Mouse (Mus musculus) limb, embryonic 10.5 days (tissue): Measurements from ENCODE around the gene Nek8. TPM values are rescaled to one million over a fixed set of nuclear protein-coding genes. Genes with fewer than 3 reads are reported as not detected.

Source experiments
- DNase-seq: peaks from one replicate; pipeline ENCODE4 v3.0.0-alpha.2; 2017; ENCODE audit warnings: low spot score
- H3K27ac ChIP-seq: fragments of 300-500 bp; sonication (generic); 2 replicates; pipeline ENCODE4 v1.5.1; 2016; ENCODE audit warnings: mild to moderate bottlenecking
- H3K27me3 ChIP-seq: fragments of 300-500 bp; sonication (generic); 2 replicates; pipeline ENCODE4 v1.6.1; 2016; ENCODE audit warnings: low read depth, mild to moderate bottlenecking; ENCODE audit not compliant: poor library complexity, severe bottlenecking
- H3K36me3 ChIP-seq: fragments of 300-500 bp; sonication (generic); 2 replicates; pipeline ENCODE4 v1.6.1; 2016; ENCODE audit warnings: mild to moderate bottlenecking, moderate library complexity
- H3K4me1 ChIP-seq: fragments of 300-500 bp; sonication (generic); 2 replicates; pipeline ENCODE4 v1.6.1; 2016
- H3K4me3 ChIP-seq: fragments of 300-500 bp; sonication (generic); 2 replicates; pipeline ENCODE4 v1.5.1; 2016; ENCODE audit warnings: mild to moderate bottlenecking, moderate library complexity
- H3K9me3 ChIP-seq: fragments of 300-500 bp; sonication (generic); replicated peaks from 2 replicates; pipeline ENCODE4 v1.6.1; 2016; ENCODE audit warnings: mild to moderate bottlenecking
- WGBS: fragments of 180-500 bp; shearing (Covaris S2); methylation state at CpG from one replicate; pipeline ENCODE4 v1.1.7; 2016; 5-methylcytosine and 5-hydroxymethylcytosine counted together
- polyA plus RNA-seq: library from polyadenylated mRNA; unstranded; fragments of >200 nt; fragmentation: Nextera tagmentation; extraction: Ambion mirVana; gene quantifications from 2 replicates; pipeline ENCODE4 v1.2.1, GENCODE M21; 2016

The Nek8 gene
- polyA plus RNA-seq, 1 experiment from 2014 or later, result 19.9 TPM

- Histone ChIP-seq H3K9me3 (no peaks in the 10 kb centered on the region), H3K27me3 (0 out of 2 replicates have a peak, but pooled peaks cover 4% of the 10 kb centered on the region), H3K27ac (no peak overlapping the region), H3K4me3 (no peak overlapping the region), H3K4me1 (peaks cover 22% of the 10 kb centered on the region), H3K36me3 (peaks cover 42% of the 10 kb centered on the region)
- DNase-seq, result no peak
- 65% methylated on average over 19 of the region's 19 CpGs for WGBS
These were observed 7.7 kb downstream of the Nek8 start for GRCm38 (mm10) chr11:78168541-78169468.

- 89% methylated on average over 14 of the region's 14 CpGs for WGBS
- Histone ChIP-seq H3K4me1 (peaks cover 36% of the 10 kb centered on the region), H3K4me3 (no peak overlapping the region), H3K36me3 (peaks cover 50% of the 10 kb centered on the region), H3K9me3 (no peaks in the 10 kb centered on the region), H3K27me3 (0 out of 2 replicates have a peak, but pooled peaks cover 4% of the 10 kb centered on the region), H3K27ac (0 out of 2 replicates have a peak overlapping the region, but pooled peaks have one; percentile 7)
- DNase-seq, result no peak
These were observed 9.1 kb downstream of the Nek8 start for GRCm38 (mm10) chr11:78167257-78167959.

GRCm38 (mm10) chr11:78166640-78167039, 9.8 kb downstream of the Nek8 start:
- Histone ChIP-seq H3K4me1 (peaks cover 43% of the 10 kb centered on the region), H3K9me3 (no peaks in the 10 kb centered on the region), H3K4me3 (no peak overlapping the region), H3K27me3 (0 out of 2 replicates have a peak, but pooled peaks cover 4% of the 10 kb centered on the region), H3K36me3 (peaks cover 50% of the 10 kb centered on the region), H3K27ac (peak overlapping the region; percentile 15; the same call in 1 of the 2 replicates)
- no peak for DNase-seq
- WGBS, result 61% methylated on average over 6 of the region's 6 CpGs

- Histone ChIP-seq H3K4me3 (peak overlapping the region; percentile 98), H3K27me3 (0 out of 2 replicates have a peak, but pooled peaks cover 4% of the 10 kb centered on the region), H3K27ac (peak overlapping the region; percentile 99), H3K4me1 (peaks cover 46% of the 10 kb centered on the region), H3K9me3 (no peaks in the 10 kb centered on the region), H3K36me3 (peaks cover 51% of the 10 kb centered on the region)
- WGBS, result 40% methylated on average over 4 of the region's 4 CpGs
- no peak for DNase-seq
These were observed 10.3 kb downstream of the Nek8 start for GRCm38 (mm10) chr11:78166161-78166560.

GRCm38 (mm10) chr11:78165761-78166109, 10.7 kb downstream of the Nek8 start:
- DNase-seq, result no peak
- Histone ChIP-seq H3K27ac (peak overlapping the region; percentile 99), H3K36me3 (peaks cover 51% of the 10 kb centered on the region), H3K27me3 (0 out of 2 replicates have a peak, but pooled peaks cover 4% of the 10 kb centered on the region), H3K9me3 (no peaks in the 10 kb centered on the region), H3K4me1 (peaks cover 48% of the 10 kb centered on the region), H3K4me3 (peak overlapping the region; percentile 98)
- 5% methylated on average over 16 of the region's 16 CpGs for WGBS

GRCm38 (mm10) chr11:78164924-78165760, 11.3 kb downstream of the Nek8 start, which contains the start of gene Traf4:
Gene Traf4, minus strand, starts transcription at chr11:78165589.
- Histone ChIP-seq H3K27me3 (0 out of 2 replicates have a peak, but pooled peaks cover 4% of the 10 kb centered on the region), H3K4me1 (peaks cover 48% of the 10 kb centered on the region), H3K36me3 (peaks cover 51% of the 10 kb centered on the region), H3K9me3 (no peaks in the 10 kb centered on the region), H3K4me3 (peak within 1 kb of the TSS; percentile 98), H3K27ac (peak within 1 kb of the TSS; percentile 99)
- WGBS, result under 1% methylated on average over 78 of the region's 78 CpGs
- peak; percentile 94 for DNase-seq

- Histone ChIP-seq H3K9me3 (no peaks in the 10 kb centered on the region), H3K27me3 (0 out of 2 replicates have a peak, but pooled peaks cover 4% of the 10 kb centered on the region), H3K27ac (peak overlapping the region; percentile 99), H3K4me3 (peak overlapping the region; percentile 98), H3K36me3 (peaks cover 56% of the 10 kb centered on the region), H3K4me1 (peaks cover 50% of the 10 kb centered on the region)
- no peak for DNase-seq
- 0% methylated on average over 14 of the region's 14 CpGs for WGBS
These were observed 11.9 kb downstream of the Nek8 start for GRCm38 (mm10) chr11:78164604-78164923.

- H3K27me3 ChIP-seq, result 0 out of 2 replicates have a peak, but pooled peaks cover 4% of the 10 kb centered on the region
- peak overlapping the region; percentile 99 for H3K27ac ChIP-seq
- peak overlapping the region; percentile 98 for H3K4me3 ChIP-seq
- peak; percentile 88 for DNase-seq
- no peaks in the 10 kb centered on the region for H3K9me3 ChIP-seq
- H3K36me3 ChIP-seq, result peaks cover 63% of the 10 kb centered on the region
- WGBS, result under 1% methylated on average over 22 of the region's 22 CpGs
- H3K4me1 ChIP-seq, result peaks cover 51% of the 10 kb centered on the region
These were observed 12.5 kb downstream of the Nek8 start for GRCm38 (mm10) chr11:78163681-78164603.

- Histone ChIP-seq H3K9me3 (no peaks in the 10 kb centered on the region), H3K27me3 (0 out of 2 replicates have a peak, but pooled peaks cover 4% of the 10 kb centered on the region), H3K27ac (peak overlapping the region; percentile 99), H3K4me3 (peak overlapping the region; percentile 98), H3K36me3 (peaks cover 72% of the 10 kb centered on the region), H3K4me1 (peaks cover 49% of the 10 kb centered on the region)
- WGBS, result 66% methylated on average over 2 of the region's 2 CpGs
- DNase-seq, result no peak
These were observed 13.4 kb downstream of the Nek8 start for GRCm38 (mm10) chr11:78163045-78163444.

GRCm38 (mm10) chr11:78162504-78162903, 14.0 kb downstream of the Nek8 start:
- 0 out of 2 replicates have a peak, but pooled peaks cover 4% of the 10 kb centered on the region for H3K27me3 ChIP-seq
- DNase-seq, result no peak
- peak overlapping the region; percentile 99 for H3K27ac ChIP-seq
- peak overlapping the region; percentile 98 for H3K4me3 ChIP-seq
- WGBS, result 60% methylated on average over 6 of the region's 6 CpGs
- peaks cover 74% of the 10 kb centered on the region for H3K36me3 ChIP-seq
- peaks cover 51% of the 10 kb centered on the region for H3K4me1 ChIP-seq
- no peaks in the 10 kb centered on the region for H3K9me3 ChIP-seq

GRCm38 (mm10) chr11:78161968-78162367, 14.5 kb downstream of the Nek8 start:
- Histone ChIP-seq H3K4me3 (peak overlapping the region; percentile 98), H3K9me3 (no peaks in the 10 kb centered on the region), H3K27me3 (no peaks in the 10 kb centered on the region), H3K4me1 (peaks cover 51% of the 10 kb centered on the region), H3K27ac (peak overlapping the region; percentile 99; the same call in 1 of the 2 replicates), H3K36me3 (peaks cover 74% of the 10 kb centered on the region)
- 77% methylated on average over 4 of the region's 4 CpGs for WGBS
- no peak for DNase-seq
